Mouse (Mus musculus) liver, adult 2 months (tissue): ENCODE measurements around the gene Mettl17.

Experiments used
- CTCF ChIP-seq: fragments of 200-500 bp; IDR thresholded peaks from 2 replicates; pipeline ENCODE4 v1.5.1; 2011; ENCODE audit warnings: low read depth, low read length, control low read depth
- POLR2A ChIP-seq: fragments of 200-500 bp; IDR thresholded peaks from 2 replicates; pipeline ENCODE4 v1.6.1; 2011; ENCODE audit warnings: low read length, control low read depth; ENCODE audit not compliant: insufficient read depth; ENCODE audit errors: extremely low read depth

GRCm38 (mm10) chr14:51942236-51942635 is 57.6 kb downstream of the Mettl17 start:
- TF ChIP-seq CTCF (no peak), POLR2A (no peak)
